Mouse (Mus musculus) forebrain, embryonic 12.5 days (tissue): ENCODE results near the gene Sox11. TPM values are rescaled to one million over a fixed set of nuclear protein-coding genes. Genes with fewer than 3 reads are reported as not detected.

Source experiments
- ATAC-seq: fragments of 200-750 bp; cut with Nextera tagmentation; 2 replicates; pipeline ENCODE4 v1.8.0; 2017; ENCODE audit warnings: moderate TSS enrichment; ENCODE audit not compliant: low FRiP score
- H3K27ac ChIP-seq: fragments of 300-500 bp; sonication (generic); 2 replicates; pipeline ENCODE4 v1.5.1; 2016; ENCODE audit warnings: mild to moderate bottlenecking
- H3K27me3 ChIP-seq: fragments of 300-500 bp; sonication (generic); 2 replicates; pipeline ENCODE4 v1.6.1; 2016; ENCODE audit warnings: mild to moderate bottlenecking
- H3K36me3 ChIP-seq: fragments of 300-500 bp; sonication (generic); replicated peaks from 2 replicates; pipeline ENCODE4 v1.6.1; 2016; ENCODE audit warnings: mild to moderate bottlenecking
- H3K4me1 ChIP-seq: fragments of 300-500 bp; sonication (generic); 2 replicates; pipeline ENCODE4 v1.6.1; 2016
- H3K4me2 ChIP-seq: fragments of 300-500 bp; sonication (generic); 2 replicates; pipeline ENCODE4 v1.6.1; 2016; ENCODE audit warnings: mild to moderate bottlenecking, moderate library complexity
- H3K4me3 ChIP-seq: fragments of 300-500 bp; sonication (generic); replicated peaks from 2 replicates; pipeline ENCODE4 v1.5.1; 2016; ENCODE audit warnings: mild to moderate bottlenecking
- H3K9ac ChIP-seq: fragments of 300-500 bp; sonication (generic); 2 replicates; pipeline ENCODE4 v1.6.1; 2016; ENCODE audit warnings: mild to moderate bottlenecking
- H3K9me3 ChIP-seq: fragments of 300-500 bp; sonication (generic); 2 replicates; pipeline ENCODE4 v1.6.1; 2016
- WGBS: fragments of 180-500 bp; shearing (Covaris S2); methylation state at CpG from one replicate; pipeline ENCODE4 v1.1.7; 2016; 5-methylcytosine and 5-hydroxymethylcytosine counted together
- polyA plus RNA-seq: library from polyadenylated mRNA; unstranded; fragments of >200 nt; fragmentation: Nextera tagmentation; extraction: Ambion mirVana; gene quantifications from 2 replicates; pipeline ENCODE4 v1.2.1, GENCODE M21; 2016

Gene Sox11
- polyA plus RNA-seq, result 701 and 760 TPM in 2 replicates

DNA sequence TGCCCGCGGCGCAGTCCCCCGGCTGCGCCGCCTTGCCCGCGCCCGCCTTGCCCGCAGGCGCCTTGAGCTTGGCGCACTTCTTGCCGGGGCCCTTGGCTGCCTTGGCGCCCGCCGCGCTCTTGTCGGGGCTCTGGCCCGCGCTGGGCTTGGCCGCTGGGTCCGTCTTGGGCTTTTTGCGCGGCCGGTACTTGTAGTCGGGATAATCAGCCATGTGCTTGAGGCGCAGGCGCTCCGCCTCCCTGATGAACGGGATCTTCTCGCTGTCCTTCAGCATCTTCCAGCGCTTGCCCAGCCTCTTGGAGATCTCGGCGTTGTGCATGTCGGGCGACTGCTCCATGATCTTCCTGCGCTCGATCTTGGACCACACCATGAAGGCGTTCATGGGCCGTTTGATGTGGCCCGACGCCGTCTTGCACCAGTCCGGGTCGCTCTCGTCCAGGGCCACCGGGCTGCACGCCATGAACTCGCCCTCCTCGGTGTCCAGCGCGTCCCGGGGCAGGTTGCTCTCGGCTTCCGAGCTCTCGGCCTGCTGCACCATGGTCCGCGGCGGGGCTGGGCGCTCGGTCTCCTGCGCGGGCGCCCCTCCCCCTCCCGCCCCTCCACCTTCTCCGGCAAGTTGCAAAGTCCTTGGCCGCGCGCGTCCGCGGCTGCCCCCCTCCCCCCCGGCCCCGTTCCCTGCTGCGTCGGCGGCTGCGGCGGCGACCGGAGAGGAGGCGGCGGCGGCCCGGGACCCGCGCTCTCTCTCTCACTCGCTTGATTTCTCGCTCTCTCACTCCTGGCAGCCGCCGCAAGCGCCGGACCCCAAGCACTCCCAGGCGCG, at the start of gene Sox11:
Sox11 (minus strand) TSS at position 704 of the 820 bp plus-strand sequence.
- no peaks in the 10 kb centered on the region for H3K9me3 ChIP-seq
- H3K27ac ChIP-seq, result peak within 1 kb of the TSS; percentile 100
- H3K27me3 ChIP-seq, result no peaks in the 10 kb centered on the region
- WGBS, result under 1% methylated on average over 69 of the region's 95 CpGs
- H3K9ac ChIP-seq, result peak within 1 kb of the TSS; percentile 100
- H3K36me3 ChIP-seq, result peaks cover 13% of the 10 kb centered on the region; the same call in 1 of the 2 replicates
- H3K4me1 ChIP-seq, result peaks cover 25% of the 10 kb centered on the region
- peak; percentile 58 for ATAC-seq
- H3K4me3 ChIP-seq, result peak within 1 kb of the TSS; percentile 100
- H3K4me2 ChIP-seq, result peak within 1 kb of the TSS; percentile 71

DNA sequence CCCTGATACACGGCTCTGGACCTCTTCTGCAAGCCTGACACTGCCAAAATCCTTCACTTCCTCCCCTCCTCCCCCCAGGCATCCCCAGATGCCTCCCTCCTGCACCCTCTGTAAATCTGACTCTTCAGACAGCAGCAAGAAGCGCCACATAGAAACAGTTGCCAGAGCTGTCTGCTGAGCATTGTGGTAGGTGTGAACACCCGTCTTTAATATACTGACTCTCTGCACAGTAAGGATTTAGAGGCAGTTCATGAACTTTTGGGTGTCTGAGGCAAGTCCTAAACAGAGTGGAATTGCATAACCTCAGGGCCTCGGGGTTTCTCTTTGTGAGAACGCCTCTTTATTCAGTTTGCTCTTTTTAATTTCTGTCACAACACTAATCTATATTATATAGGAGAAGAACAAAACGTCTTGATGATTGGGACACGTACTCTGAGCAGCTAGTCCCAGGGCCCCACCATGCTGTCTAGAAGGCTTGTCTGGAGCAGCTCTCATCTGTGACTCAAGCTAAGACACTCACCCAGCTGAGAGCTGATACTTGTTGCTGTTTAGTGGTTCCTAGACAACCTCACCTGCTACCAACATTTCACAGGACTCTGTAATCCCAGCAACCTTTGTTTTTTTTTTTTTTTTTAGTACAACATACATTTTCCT, 49.4 kb upstream of the Sox11 start:
- Histone ChIP-seq H3K4me3 (no peak overlapping the region), H3K9ac (no peak overlapping the region), H3K36me3 (no peaks in the 10 kb centered on the region), H3K4me2 (no peak overlapping the region), H3K4me1 (peaks cover 6% of the 10 kb centered on the region), H3K9me3 (no peaks in the 10 kb centered on the region), H3K27me3 (no peaks in the 10 kb centered on the region), H3K27ac (no peak overlapping the region)
- ATAC-seq, result no peak
- WGBS, result 27% methylated on average over 7 of the region's 7 CpGs

DNA sequence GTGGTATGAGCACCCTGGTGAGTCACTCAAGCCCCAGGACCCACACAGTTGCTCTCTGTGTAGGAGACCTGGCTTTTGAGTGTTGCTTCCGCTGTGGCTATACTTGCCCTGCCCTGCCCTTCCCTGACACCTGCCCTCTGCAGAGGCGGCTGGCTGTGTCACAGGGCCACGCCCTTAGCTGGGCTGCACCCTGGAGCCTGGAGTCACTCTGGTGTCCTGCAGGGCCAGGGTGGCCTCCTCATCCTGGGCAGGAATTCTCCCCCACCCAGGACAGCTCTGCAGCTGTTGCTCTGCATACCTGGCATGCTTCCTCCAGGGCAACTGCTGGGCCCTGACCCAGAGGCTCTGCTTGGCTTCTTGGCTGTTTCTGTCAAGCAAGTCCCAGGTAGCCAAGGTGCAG, 48.1 kb upstream of the Sox11 start:
- 56% methylated on average over 3 of the region's 3 CpGs for WGBS

DNA sequence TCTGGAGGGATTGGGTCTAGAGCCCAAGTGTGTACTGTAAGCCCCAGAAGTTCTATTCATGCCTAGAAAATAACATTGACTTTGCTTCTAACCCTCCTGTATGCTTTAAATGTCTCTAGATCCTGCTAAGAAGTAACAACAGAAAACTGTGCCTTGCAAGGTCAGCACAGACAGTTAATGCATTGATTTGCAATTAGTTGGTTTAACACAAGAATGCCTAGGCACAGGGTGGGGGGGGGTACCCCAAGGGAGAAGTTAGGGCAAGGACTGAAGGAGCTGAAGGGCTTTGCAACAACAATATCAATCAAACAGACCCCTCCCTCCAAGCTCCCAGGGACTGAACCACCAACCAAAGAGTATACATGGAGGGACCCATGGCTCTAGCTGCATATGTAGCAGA, 47.1 kb upstream of the Sox11 start:
- no peak for ATAC-seq
- peaks cover 13% of the 10 kb centered on the region for H3K4me1 ChIP-seq
- no peak overlapping the region for H3K27ac ChIP-seq
- no peaks in the 10 kb centered on the region for H3K36me3 ChIP-seq
- H3K4me2 ChIP-seq, result no peak overlapping the region
- H3K9ac ChIP-seq, result no peak overlapping the region
- H3K9me3 ChIP-seq, result no peaks in the 10 kb centered on the region
- no peak overlapping the region for H3K4me3 ChIP-seq
- no peaks in the 10 kb centered on the region for H3K27me3 ChIP-seq

More for the DNA sequence above, 48.1 kb upstream of the Sox11 start:
- H3K36me3 ChIP-seq, result no peaks in the 10 kb centered on the region
- no peak overlapping the region for H3K4me3 ChIP-seq
- no peak overlapping the region for H3K27ac ChIP-seq
- peaks cover 13% of the 10 kb centered on the region for H3K4me1 ChIP-seq
- ATAC-seq, result no peak
- H3K4me2 ChIP-seq, result no peak overlapping the region
- H3K9ac ChIP-seq, result no peak overlapping the region
- H3K9me3 ChIP-seq, result no peaks in the 10 kb centered on the region
- H3K27me3 ChIP-seq, result no peaks in the 10 kb centered on the region

DNA sequence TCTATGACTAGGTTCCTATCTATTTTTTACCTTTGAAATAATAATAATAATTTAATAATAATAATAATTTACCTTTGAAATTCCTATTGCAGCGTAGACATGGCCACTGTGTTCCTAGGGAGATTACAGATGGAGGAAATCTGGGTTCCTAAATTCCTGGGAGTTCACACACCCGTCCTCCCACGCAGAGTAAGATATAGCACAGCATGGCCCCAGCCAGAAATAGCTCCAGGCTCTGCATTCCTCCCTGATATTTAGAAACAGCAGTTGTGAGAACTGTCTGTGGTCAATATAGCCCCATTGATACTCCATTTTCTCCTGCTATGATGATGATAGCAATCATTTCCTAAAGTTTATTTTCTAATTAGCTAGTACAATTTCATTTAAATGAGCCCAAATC, 30.1 kb upstream of the Sox11 start:
- no peak overlapping the region for H3K27ac ChIP-seq
- no peaks in the 10 kb centered on the region for H3K4me1 ChIP-seq
- H3K9ac ChIP-seq, result no peak overlapping the region
- no peaks in the 10 kb centered on the region for H3K27me3 ChIP-seq
- ATAC-seq, result no peak
- H3K4me2 ChIP-seq, result no peak overlapping the region
- no peak overlapping the region for H3K4me3 ChIP-seq
- no peaks in the 10 kb centered on the region for H3K36me3 ChIP-seq
- 82% methylated on average over 3 of the region's 3 CpGs for WGBS
- H3K9me3 ChIP-seq, result no peaks in the 10 kb centered on the region

DNA sequence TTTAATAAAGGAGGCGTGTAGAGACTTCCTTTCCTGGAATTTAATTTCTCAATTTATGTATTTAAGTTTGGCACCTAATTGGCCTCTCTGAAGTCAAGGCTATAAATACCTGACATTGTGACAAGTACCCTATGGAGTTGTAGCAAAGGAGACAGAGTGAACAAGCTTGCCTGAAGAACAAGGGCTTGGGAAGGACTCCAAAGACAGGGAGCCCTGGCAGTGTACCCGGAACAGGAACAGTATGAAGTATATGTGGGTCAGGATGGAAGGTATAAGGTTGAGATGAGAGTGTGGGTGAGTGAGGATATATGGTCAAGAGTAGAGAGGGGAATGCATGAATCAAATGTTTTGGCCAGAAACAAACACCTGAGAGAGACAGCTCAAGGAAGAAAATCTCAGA, 28.4 kb upstream of the Sox11 start:
- no peak overlapping the region for H3K4me3 ChIP-seq
- H3K36me3 ChIP-seq, result no peaks in the 10 kb centered on the region
- no peaks in the 10 kb centered on the region for H3K27me3 ChIP-seq
- H3K4me1 ChIP-seq, result no peaks in the 10 kb centered on the region
- 81% methylated on average over 2 of the region's 2 CpGs for WGBS
- H3K9me3 ChIP-seq, result no peaks in the 10 kb centered on the region
- H3K4me2 ChIP-seq, result no peak overlapping the region
- ATAC-seq, result no peak
- no peak overlapping the region for H3K27ac ChIP-seq
- H3K9ac ChIP-seq, result no peak overlapping the region

DNA sequence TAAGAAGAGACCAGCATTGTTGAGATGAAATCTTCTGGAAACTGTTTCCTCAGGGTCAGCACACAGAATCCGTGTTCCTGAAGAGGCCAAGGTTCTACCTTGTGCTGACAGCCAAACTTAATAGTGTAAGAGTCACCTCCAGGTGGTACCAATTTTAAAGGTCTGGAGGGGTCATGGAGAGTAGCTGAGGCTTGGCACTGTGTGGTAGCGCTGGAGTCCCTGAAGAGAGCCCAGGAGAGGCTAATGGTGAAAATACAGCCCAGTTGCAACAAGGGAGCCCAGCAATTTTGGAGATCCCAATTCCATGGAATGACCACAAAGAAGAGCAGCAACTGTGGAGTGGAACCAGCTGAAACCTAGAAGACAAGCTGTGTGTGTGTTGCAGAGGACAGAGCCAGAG, 25.1 kb upstream of the Sox11 start:
- Histone ChIP-seq H3K9ac (no peak overlapping the region), H3K27ac (no peak overlapping the region), H3K36me3 (no peaks in the 10 kb centered on the region), H3K27me3 (no peaks in the 10 kb centered on the region), H3K4me2 (no peak overlapping the region), H3K4me3 (no peak overlapping the region), H3K4me1 (0 out of 2 replicates have a peak, but pooled peaks cover 2% of the 10 kb centered on the region), H3K9me3 (no peaks in the 10 kb centered on the region)
- no peak for ATAC-seq
- WGBS, result 75% methylated on average over 2 of the region's 2 CpGs

DNA sequence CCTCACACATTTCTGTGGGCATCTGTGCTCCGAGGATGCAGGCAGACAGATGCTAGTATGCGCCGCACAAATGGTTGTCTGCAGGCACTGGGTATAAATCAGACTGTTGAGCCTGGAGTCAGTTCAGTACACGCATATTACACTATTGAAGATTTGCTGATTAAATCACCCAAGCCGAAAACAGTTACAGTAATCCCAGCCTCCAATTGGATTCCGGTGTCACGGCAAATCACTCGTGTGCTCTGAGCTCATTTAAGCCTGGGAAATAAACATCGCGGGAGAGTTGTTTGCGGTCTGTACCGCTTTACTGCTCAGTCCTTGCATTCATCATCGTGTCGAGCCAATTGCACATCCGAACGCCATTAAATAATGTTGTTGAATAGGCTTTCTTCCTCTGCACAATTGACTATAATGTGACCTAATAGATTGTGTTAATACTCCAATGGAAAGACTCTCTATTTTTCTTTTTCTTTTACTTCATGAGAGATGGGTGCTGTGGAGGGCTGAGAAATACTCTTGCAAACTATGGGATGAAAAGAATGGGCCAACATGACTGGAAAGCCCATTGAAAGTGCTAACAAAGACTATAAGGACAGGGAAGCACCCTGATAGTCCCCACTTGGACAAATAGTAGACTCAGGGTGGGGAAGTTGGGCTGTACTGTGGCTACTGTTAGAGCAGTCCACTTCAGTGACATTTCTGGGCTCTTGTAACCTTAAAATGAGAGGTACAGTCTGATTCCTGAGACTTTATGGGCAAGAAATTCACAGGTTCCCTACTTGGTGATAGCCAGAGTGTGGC, 21.7 kb upstream of the Sox11 start:
- 0 out of 2 replicates have a peak, but pooled peaks have one; percentile 33 for ATAC-seq
- peak overlapping the region; percentile 10; the same call in 1 of the 2 replicates for H3K4me2 ChIP-seq
- no peak overlapping the region for H3K4me3 ChIP-seq
- 0 out of 2 replicates have a peak, but pooled peaks cover 2% of the 10 kb centered on the region for H3K4me1 ChIP-seq
- 48% methylated on average over 16 of the region's 16 CpGs for WGBS
- no peaks in the 10 kb centered on the region for H3K27me3 ChIP-seq
- H3K9me3 ChIP-seq, result no peaks in the 10 kb centered on the region
- H3K27ac ChIP-seq, result no peak overlapping the region
- no peaks in the 10 kb centered on the region for H3K36me3 ChIP-seq
- no peak overlapping the region for H3K9ac ChIP-seq

DNA sequence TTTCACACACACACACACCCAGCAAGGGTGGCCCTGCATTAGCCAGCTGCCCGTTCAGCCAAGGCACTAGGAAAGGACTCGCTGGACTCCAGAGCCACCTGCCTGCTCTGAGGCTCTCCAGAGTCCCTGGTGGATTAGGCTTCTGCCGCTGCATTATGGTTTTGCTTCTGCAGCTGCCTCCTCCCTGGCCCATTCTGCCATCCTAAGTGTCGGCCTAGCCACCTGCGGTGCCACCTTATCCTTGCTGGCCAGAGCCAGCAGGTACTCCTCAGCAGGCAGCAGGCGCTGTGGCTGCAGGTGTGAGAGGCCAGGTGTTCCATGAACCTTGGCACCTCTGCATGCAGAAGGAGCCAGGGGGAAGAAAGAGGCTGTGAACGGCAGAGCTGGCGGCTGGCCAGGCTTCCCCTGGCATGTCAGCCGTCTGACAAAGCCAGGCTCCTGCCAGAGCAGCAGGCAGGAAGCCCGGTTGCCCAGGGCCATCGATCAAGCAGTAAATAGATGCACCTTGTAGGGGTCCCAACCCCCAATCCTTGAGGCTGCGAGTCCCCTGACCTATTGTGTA, 14.8 kb upstream of the Sox11 start:
- Histone ChIP-seq H3K36me3 (no peaks in the 10 kb centered on the region), H3K27me3 (no peaks in the 10 kb centered on the region), H3K4me1 (peaks cover 20% of the 10 kb centered on the region), H3K9me3 (no peaks in the 10 kb centered on the region), H3K27ac (peak overlapping the region; percentile 80), H3K4me3 (no peak overlapping the region), H3K4me2 (peak overlapping the region; percentile 26), H3K9ac (no peak overlapping the region)
- WGBS, result 19% methylated on average over 12 of the region's 12 CpGs
- ATAC-seq, result 0 out of 2 replicates have a peak, but pooled peaks have one; percentile 65

DNA sequence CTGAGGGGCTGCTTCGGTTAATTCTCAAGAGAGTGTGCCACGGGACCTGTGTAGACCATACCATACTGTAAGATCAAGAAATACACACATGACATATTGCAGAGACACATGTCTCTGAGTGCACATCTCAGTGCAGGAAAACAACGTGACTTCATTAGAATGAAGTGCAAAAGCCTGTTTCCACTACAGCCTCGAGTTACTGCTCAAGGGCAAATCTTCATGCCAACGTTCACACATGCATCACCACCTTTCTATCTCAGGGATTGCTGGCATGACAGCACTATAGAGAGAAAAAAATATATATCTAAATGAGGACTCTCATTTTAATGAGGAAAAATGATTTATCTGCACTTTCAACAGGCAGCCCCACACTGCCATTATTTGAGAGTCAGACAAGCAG, 14.2 kb upstream of the Sox11 start:
- Histone ChIP-seq H3K36me3 (no peaks in the 10 kb centered on the region), H3K9ac (no peak overlapping the region), H3K27ac (peak overlapping the region; percentile 80), H3K9me3 (no peaks in the 10 kb centered on the region), H3K27me3 (no peaks in the 10 kb centered on the region), H3K4me3 (no peak overlapping the region), H3K4me2 (no peak overlapping the region), H3K4me1 (peaks cover 22% of the 10 kb centered on the region)
- no peak for ATAC-seq
- WGBS, result 67% methylated on average over 5 of the region's 5 CpGs

DNA sequence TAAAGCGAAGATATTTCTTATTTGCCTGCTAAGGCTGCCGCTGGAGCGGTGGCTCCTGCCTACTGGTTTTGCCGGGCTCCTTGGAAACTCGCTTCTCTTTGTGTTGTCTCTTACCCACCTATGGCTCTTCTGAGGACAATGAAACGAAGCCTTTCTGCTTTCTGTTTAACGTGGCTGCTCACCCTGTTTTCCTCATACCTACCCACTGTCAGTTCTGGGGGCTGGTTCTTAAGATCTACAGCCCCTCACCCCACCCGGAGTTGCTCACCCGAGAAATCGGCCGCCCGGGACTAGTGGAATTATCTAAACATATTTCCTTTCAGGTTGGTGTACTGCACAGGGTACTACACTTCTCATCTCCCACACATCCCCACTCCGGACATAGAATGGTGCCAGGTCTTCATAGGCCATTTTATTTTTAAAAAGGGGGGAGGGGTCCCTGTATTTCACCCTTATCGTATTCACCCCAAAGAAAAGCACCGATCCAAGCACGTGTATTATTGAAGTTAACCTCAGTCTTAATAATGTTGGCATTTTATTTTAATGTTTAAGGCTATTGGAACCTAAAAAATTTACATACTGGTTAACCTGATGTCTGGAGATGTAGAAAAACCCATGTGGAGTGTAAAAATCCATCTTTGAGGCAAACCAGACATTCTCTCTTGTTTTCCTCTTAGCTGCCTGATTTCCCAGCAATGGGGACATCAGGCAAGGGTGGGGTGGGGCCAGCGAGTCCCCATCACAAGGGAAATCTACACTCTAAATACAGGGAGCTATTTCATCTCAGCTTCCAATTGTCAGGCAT, 1.4 kb upstream of the Sox11 start:
- ATAC-seq, result no peak
- under 1% methylated on average over 17 of the region's 17 CpGs for WGBS

More for the DNA sequence above, 1.4 kb upstream of the Sox11 start:
- H3K4me1 ChIP-seq, result peaks cover 29% of the 10 kb centered on the region
- no peaks in the 10 kb centered on the region for H3K27me3 ChIP-seq
- peak overlapping the region; percentile 83 for H3K9ac ChIP-seq
- no peaks in the 10 kb centered on the region for H3K9me3 ChIP-seq
- peaks cover 9% of the 10 kb centered on the region; the same call in 1 of the 2 replicates for H3K36me3 ChIP-seq
- peak overlapping the region; percentile 71 for H3K4me2 ChIP-seq
- H3K27ac ChIP-seq, result peak overlapping the region; percentile 100
- peak overlapping the region; percentile 100 for H3K4me3 ChIP-seq
